Mouse (Mus musculus) midbrain, embryonic 10.5 days (tissue): ENCODE data around the gene Tmem174. TPM values are rescaled to one million over a fixed set of nuclear protein-coding genes. Genes with fewer than 3 reads are reported as not detected.

Experiments
- DNase-seq: peaks from one replicate; pipeline ENCODE4 v3.0.0-alpha.2; 2017; ENCODE audit warnings: low spot score
- H3K27ac ChIP-seq: fragments of 300-500 bp; sonication (generic); replicated peaks from 2 replicates; pipeline ENCODE4 v1.5.1; 2016; ENCODE audit warnings: mild to moderate bottlenecking
- H3K27me3 ChIP-seq: fragments of 300-500 bp; sonication (generic); 2 replicates; pipeline ENCODE4 v1.6.1; 2016; ENCODE audit warnings: low read depth, mild to moderate bottlenecking; ENCODE audit not compliant: poor library complexity, severe bottlenecking
- H3K36me3 ChIP-seq: fragments of 300-500 bp; sonication (generic); 2 replicates; pipeline ENCODE4 v1.6.1; 2016; ENCODE audit warnings: mild to moderate bottlenecking, moderate library complexity
- H3K4me1 ChIP-seq: fragments of 300-500 bp; sonication (generic); 2 replicates; pipeline ENCODE4 v1.6.1; 2016
- H3K4me3 ChIP-seq: fragments of 300-500 bp; sonication (generic); 2 replicates; pipeline ENCODE4 v1.5.1; 2016; ENCODE audit warnings: mild to moderate bottlenecking, moderate library complexity
- H3K9me3 ChIP-seq: fragments of 300-500 bp; sonication (generic); replicated peaks from 2 replicates; pipeline ENCODE4 v1.6.1; 2016; ENCODE audit warnings: mild to moderate bottlenecking
- WGBS: fragments of 180-500 bp; shearing (Covaris S2); methylation state at CpG from one replicate; pipeline ENCODE4 v1.1.7; 2016; 5-methylcytosine and 5-hydroxymethylcytosine counted together
- polyA plus RNA-seq: library from polyadenylated mRNA; unstranded; fragments of >200 nt; fragmentation: Nextera tagmentation; extraction: Ambion mirVana; gene quantifications from 2 replicates; pipeline ENCODE4 v1.2.1, GENCODE M21; 2016

Gene Tmem174
- polyA plus RNA-seq, 1 experiment from 2014 or later: 0.05 TPM

DNA sequence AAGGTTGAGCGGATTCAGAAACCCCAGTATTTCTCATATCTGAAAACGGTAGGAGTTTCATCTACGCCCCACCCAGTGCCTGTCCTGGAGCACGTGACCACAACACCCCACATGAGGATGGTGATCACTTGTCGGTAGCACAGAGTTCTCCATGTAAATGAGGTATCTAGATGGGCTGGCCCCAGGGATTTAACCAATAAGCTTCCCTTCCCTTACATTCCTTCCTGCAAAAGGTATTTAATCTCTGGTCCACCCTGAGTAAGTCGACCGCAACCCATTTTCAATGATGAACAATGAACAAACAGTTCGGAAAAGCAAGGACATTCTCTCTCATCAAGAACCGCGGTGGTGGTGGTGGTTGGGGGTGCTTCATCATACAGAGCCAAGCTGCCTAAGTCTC lies 12.7 kb downstream of the Tmem174 start:
- H3K4me3 ChIP-seq: no peak overlapping the region
- peaks cover 5% of the 10 kb centered on the region for H3K4me1 ChIP-seq
- H3K27me3 ChIP-seq: no peaks in the 10 kb centered on the region
- 87% methylated on average over 10 of the region's 10 CpGs for WGBS
- no peaks in the 10 kb centered on the region for H3K36me3 ChIP-seq
- H3K27ac ChIP-seq: no peak overlapping the region
- no peak for DNase-seq
- no peaks in the 10 kb centered on the region for H3K9me3 ChIP-seq

DNA sequence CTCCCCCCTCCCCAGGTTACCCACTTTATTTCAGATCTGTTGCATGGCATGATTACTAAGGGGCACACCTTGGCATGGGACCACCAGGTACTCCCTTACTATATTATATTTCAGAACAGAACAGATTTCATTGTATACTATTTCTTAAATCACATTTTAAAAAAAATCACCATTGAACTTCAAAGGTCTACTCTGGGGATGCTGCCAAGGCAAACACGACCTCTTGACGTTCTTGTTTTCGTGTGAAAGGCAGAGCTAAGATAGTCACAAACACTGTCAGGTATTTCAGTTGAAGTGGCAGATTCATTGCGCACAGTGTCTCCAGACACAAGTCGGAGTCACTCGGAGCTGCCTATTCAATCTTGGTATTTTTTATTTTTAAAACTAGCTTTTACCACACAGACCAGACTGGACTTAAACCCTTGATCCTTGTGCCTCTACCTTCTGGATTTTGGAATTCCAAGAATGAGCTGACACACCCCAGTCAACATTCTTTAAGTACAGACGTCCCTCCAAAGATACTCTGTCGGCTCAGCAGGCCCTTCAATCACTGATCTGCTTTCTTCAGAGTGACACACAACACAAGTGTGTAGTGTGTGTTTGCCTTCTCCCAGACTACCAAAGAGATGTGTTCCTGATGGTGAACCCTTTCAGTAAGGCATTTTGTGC lies 14.2 kb downstream of the Tmem174 start:
- 74% methylated on average over 8 of the region's 8 CpGs for WGBS
- Histone ChIP-seq H3K36me3 (no peaks in the 10 kb centered on the region), H3K27ac (no peak overlapping the region), H3K4me1 (peaks cover 5% of the 10 kb centered on the region), H3K4me3 (no peak overlapping the region), H3K9me3 (no peaks in the 10 kb centered on the region), H3K27me3 (no peaks in the 10 kb centered on the region)
- no peak for DNase-seq

DNA sequence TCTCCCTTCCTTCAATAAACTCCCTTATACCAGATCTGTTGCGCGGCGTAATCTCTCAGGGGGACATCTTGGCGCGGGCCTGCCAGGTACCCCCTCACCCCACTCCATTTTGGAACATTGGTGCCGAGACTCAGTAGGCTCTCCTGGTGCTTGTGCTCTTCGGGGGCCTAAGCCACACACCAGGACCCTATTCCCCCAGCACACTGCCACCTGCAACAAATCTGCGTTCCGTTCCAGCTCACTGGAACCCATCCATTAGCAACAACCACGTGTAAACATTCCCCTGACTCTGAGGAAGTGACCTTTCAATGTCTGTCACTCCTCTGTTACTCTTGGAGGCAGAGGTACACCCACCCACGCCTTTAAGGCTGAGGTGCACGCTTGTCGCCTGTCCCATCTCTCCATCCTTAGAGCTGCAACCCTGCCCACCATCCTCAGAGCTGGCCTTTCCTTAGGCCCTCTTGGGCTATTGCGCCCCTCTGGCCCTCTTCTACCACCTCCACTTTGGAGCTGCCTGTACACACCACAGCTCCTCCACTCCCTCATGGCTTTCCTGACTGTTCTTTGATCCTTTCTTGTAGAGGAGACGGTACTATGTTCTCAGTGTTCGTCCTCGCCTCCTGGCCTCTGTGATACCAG lies 19.7 kb downstream of the Tmem174 start:
- Histone ChIP-seq H3K27ac (no peak overlapping the region), H3K9me3 (peaks cover 7% of the 10 kb centered on the region), H3K36me3 (no peaks in the 10 kb centered on the region), H3K27me3 (no peaks in the 10 kb centered on the region), H3K4me1 (no peaks in the 10 kb centered on the region), H3K4me3 (no peak overlapping the region)
- no peak for DNase-seq
- WGBS: 85% methylated on average over 17 of the region's 17 CpGs

DNA sequence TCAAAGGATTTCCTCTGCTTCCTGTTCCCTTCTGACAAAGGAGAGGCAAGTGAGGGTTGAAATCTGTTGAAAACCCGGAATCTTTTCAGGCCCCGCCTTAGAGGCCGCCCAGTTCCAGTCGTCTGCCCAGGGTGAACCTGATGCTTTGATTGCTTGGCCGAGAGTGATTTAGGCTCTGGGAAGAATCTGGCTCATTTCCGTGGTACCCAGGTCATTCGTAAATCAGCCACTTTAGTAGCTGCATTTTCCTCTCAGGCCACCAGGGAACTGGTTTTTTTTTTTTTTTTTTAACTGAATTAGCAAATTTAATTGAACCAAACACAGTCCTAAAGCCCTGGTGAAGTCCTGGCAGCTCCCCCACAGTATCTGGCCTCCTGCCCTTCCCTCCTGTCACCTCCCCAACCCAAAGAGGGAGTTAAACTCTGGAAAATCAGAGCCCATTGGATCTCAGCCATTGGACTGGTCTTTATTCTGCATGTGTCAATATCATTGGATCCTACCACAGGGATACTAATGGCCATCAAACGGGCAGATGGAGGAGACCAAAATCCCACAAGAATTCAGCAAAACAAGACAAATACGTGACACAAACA lies 29.2 kb downstream of the Tmem174 start:
- DNase-seq: no peak
- peaks cover 2% of the 10 kb centered on the region for H3K9me3 ChIP-seq

DNA sequence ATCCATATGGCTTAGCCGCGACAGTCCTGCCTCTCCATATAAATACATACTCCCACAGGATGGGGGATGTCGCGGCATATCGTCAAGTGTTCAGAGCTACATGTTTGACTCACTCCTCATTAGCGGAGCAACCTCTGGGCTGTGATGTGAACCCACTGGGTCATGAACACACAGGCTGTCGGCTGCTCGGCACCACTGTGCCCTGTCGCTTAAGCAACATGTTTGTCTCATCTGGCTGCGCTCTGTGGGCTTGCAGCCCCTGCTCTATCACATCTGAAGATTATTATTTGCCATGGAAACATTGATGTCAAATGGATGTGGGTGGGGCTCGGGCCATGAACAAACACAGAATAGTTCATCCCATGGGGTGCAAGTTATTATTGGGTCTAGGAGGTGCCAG lies 33.4 kb downstream of the Tmem174 start:
- DNase-seq: no peak
- no peak overlapping the region for H3K4me3 ChIP-seq
- no peaks in the 10 kb centered on the region for H3K36me3 ChIP-seq
- no peaks in the 10 kb centered on the region for H3K27me3 ChIP-seq
- no peak overlapping the region for H3K27ac ChIP-seq
- no peaks in the 10 kb centered on the region for H3K9me3 ChIP-seq
- 92% methylated on average over 11 of the region's 11 CpGs for WGBS
- H3K4me1 ChIP-seq: peaks cover 4% of the 10 kb centered on the region; the same call in 1 of the 2 replicates

More for the DNA sequence above, 29.2 kb downstream of the Tmem174 start:
- Histone ChIP-seq H3K4me1 (no peaks in the 10 kb centered on the region), H3K4me3 (no peak overlapping the region), H3K27ac (no peak overlapping the region), H3K27me3 (no peaks in the 10 kb centered on the region), H3K36me3 (no peaks in the 10 kb centered on the region)
- WGBS: 75% methylated on average over 9 of the region's 9 CpGs

DNA sequence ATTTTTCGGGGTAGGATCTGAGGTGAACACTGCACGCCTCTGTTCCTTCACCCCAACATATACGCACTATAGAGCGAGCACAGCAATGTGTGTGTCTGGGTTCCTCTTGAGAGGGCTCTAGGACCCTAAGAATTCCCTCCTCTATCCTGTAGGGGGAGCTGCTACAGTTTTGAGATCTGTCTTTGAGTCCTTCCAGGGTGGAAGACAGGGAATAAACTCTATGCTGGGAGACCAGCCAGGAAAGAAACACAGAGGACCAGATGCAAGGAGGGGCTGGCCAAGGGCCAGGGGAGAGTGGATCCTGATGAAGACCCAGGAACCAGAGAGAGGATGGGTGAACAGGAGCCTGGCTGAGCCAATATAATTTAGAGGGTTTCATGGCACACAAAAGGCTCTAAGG lies 40.5 kb downstream of the Tmem174 start:
- no peak overlapping the region for H3K27ac ChIP-seq
- H3K27me3 ChIP-seq: peaks cover 27% of the 10 kb centered on the region
- H3K4me3 ChIP-seq: no peak overlapping the region
- no peak for DNase-seq
- H3K36me3 ChIP-seq: no peaks in the 10 kb centered on the region
- 81% methylated on average over 4 of the region's 4 CpGs for WGBS
- peaks cover 15% of the 10 kb centered on the region for H3K4me1 ChIP-seq
- H3K9me3 ChIP-seq: no peaks in the 10 kb centered on the region

DNA sequence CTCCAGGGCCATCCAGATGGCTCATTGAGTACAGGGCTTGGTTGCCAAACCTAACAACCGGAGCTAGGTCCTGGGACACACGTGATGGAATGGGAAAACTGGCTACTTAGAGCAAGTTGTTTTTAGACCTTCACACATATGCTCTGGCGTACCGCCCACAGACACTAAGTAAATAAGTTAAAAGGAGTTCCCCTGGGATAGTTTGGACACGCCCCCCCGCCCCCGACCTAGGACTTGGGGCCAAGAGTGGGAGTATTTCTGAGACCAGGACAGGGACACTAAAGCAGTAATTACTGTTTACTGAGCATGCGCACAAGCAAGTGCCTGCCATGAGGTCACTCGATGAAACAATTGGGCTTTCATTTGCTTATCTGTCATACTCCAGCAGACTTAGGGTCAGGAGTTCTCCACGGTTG lies 42.5 kb downstream of the Tmem174 start:
- Histone ChIP-seq H3K4me3 (no peak overlapping the region), H3K27ac (no peak overlapping the region), H3K9me3 (no peaks in the 10 kb centered on the region), H3K4me1 (peaks cover 26% of the 10 kb centered on the region), H3K27me3 (peaks cover 47% of the 10 kb centered on the region), H3K36me3 (no peaks in the 10 kb centered on the region)
- 67% methylated on average over 10 of the region's 10 CpGs for WGBS
- DNase-seq: no peak

DNA sequence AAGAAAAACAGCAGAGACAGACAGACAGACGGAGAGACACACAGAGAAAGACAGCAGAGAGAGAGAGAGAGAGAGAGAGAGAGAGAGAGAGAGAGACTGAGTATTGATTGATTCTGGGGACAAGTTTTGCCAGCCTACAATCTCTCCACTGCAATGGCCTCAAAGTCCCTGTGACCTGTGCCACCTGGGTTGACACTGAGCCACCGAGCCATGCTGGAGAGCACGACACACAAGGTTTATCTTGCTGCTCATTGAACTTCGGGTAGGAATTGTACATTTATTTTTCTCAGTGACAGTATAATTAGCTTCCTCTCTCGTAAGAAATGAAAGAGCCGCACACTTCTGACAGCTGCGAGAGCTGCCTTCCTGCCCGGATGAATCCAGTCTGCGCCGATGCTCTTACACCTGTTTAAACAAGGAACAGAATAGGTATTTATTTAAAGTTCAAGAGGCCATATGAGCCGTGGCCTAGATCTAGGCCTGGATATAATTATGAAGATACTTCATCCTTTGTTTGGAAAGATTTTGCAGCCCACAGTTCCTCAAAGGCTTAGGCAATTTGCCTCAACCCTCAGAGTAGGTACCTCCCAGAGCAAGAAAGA lies 43.2 kb downstream of the Tmem174 start:
- Histone ChIP-seq H3K9me3 (no peaks in the 10 kb centered on the region), H3K27ac (no peak overlapping the region), H3K4me3 (no peak overlapping the region), H3K36me3 (no peaks in the 10 kb centered on the region), H3K4me1 (peaks cover 32% of the 10 kb centered on the region), H3K27me3 (peaks cover 54% of the 10 kb centered on the region)
- WGBS: 67% methylated on average over 11 of the region's 11 CpGs
- no peak for DNase-seq

DNA sequence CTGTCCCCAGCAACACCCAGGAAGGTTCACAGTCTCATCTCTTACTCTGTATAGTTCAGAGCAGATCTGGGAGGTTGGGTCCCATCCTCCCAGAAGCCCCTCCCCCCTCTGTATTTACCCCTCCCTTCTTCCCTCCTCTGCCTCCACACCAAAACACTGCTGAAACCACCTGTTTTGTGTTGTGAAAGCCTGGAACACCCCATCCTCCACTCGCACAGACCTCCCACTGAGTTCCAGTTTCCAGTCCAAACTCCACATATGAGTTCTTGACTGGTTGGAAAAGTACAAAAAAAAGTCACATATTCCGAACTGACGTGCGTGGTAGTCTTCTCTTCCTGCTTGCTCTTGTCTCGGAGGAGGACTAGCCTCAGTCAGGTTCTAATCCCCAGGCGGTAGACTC lies 45.8 kb downstream of the Tmem174 start:
- H3K36me3 ChIP-seq: no peaks in the 10 kb centered on the region
- H3K27me3 ChIP-seq: peaks cover 76% of the 10 kb centered on the region
- no peak overlapping the region for H3K4me3 ChIP-seq
- peaks cover 55% of the 10 kb centered on the region for H3K4me1 ChIP-seq
- H3K9me3 ChIP-seq: no peaks in the 10 kb centered on the region
- H3K27ac ChIP-seq: no peak overlapping the region
- DNase-seq: no peak
- WGBS: 65% methylated on average over 6 of the region's 6 CpGs

DNA sequence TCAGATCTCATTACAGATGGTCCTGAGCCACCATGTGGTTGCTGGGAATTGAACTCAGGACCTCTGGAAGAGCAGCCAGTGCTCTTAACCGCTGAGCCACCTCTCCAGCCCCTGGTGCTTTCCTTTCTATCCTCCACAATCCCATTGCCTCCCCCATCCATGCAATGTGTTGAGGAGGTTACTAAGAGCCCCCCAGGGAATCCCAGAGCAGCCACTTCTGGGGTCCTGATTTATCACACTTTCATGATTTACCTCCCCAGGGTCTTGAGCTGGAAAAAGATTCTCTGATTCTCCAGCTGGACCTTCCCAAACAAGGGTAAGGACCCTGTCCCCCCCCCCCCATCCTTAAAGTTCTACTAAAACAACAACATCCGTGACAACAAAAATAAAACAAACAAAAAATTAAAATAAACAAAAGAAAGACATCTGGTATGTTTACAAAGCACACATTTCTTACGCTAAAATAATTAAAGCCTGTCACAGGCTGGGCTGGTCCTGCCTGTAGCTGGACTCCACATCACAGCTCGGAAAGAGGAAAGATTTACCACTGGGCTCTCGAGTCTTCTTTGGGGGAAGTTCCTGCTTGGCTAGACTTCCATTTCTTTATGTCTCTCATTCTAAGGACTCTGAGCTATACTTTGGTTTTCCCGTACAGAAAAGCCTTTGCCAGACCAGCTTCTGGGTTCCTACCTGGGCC lies 46.4 kb downstream of the Tmem174 start:
- no peak overlapping the region for H3K4me3 ChIP-seq
- no peaks in the 10 kb centered on the region for H3K9me3 ChIP-seq
- H3K27ac ChIP-seq: no peak overlapping the region
- H3K4me1 ChIP-seq: peaks cover 55% of the 10 kb centered on the region
- H3K27me3 ChIP-seq: peaks cover 82% of the 10 kb centered on the region
- DNase-seq: no peak
- WGBS: 69% methylated on average over 6 of the region's 6 CpGs
- H3K36me3 ChIP-seq: no peaks in the 10 kb centered on the region

DNA sequence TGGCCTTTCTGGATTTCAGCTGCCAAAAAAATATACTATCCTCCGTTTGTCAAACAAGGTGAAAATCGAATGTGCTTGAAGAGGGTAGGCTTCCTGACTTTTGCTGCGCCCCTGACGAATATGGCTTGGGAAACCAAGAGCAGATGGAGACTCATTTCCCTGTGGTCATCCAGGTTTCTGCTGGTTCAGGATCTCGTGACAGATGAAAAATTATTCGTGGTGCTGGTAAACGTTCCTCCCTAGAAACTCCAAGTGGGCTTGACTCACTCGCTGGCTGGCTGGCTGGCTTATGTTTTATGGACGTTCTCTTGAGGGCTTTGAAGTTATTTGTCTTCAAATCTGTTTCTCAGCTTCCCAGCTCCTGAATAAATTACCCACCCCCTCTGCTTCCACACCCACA lies 47.6 kb downstream of the Tmem174 start:
- no peak overlapping the region for H3K27ac ChIP-seq
- no peaks in the 10 kb centered on the region for H3K9me3 ChIP-seq
- peaks cover 94% of the 10 kb centered on the region for H3K27me3 ChIP-seq
- H3K36me3 ChIP-seq: no peaks in the 10 kb centered on the region
- H3K4me3 ChIP-seq: peak overlapping the region; percentile 60
- WGBS: 54% methylated on average over 9 of the region's 9 CpGs
- no peak for DNase-seq
- H3K4me1 ChIP-seq: peaks cover 46% of the 10 kb centered on the region

DNA sequence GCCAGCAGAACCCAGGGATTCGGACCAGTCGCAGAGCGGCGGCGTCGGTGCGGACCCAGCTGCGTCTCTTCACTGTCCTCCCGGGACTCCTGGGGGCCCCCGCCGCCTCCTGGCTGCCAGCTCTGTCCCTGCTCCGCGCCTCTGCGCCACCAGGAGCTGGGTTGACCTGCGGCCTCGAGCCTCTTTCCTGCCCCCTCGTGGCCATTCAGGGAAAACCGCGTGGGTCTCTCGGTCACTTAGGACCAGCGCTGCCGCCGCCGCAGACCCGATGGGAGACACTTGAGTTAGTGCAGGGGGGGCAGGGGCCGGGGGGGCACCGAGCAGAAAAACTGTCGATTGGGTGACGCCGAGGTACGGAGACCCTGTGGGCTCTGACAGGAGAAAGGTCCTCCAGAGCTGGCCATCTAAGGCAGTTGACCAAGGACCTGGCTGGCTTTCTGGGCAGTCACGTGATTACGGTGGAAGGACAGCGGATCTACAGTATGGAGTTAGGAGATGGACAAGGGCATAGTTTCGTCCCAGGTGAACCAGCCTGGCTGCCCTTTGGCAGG lies 48.2 kb downstream of the Tmem174 start:
- peaks cover 100% of the 10 kb centered on the region for H3K27me3 ChIP-seq
- no peaks in the 10 kb centered on the region for H3K36me3 ChIP-seq
- peaks cover 44% of the 10 kb centered on the region for H3K4me1 ChIP-seq
- H3K27ac ChIP-seq: peak overlapping the region; percentile 80
- DNase-seq: peak; percentile 93
- 1% methylated on average over 35 of the region's 35 CpGs for WGBS
- peak overlapping the region; percentile 60 for H3K4me3 ChIP-seq
- H3K9me3 ChIP-seq: no peaks in the 10 kb centered on the region
